In genomic region chr7:44818751-44819235, GRCm38 (mm10) we compare ENCODE assay signal across 8 mouse cellular contexts. TPM values are rescaled to one million over a fixed set of nuclear protein-coding genes. Genes with fewer than 3 reads are reported as not detected.
DNase-seq lines count a peak whose midpoint lies in the region; ATAC-seq and TF ChIP-seq lines count a peak whose summit lies in the region.

No protein-coding gene starts in this region.

- H3K27me3 ChIP-seq in kidney, embryonic 16.5 days (ENCODE audit: insufficient read depth, low read length) = no peaks in the 10 kb centered on the region
- H3K27me3 ChIP-seq in MEL (ENCODE audit: control insufficient read depth in 1 of 2, insufficient read depth in 2 of 2, low read length in 2 of 2) = no peaks in the 10 kb centered on the region
- H3K27me3 ChIP-seq in embryonic facial prominence, embryonic 13.5 days = no peaks in the 10 kb centered on the region
- no peaks in the 10 kb centered on the region for H3K27me3 ChIP-seq in heart, embryonic 15.5 days
- H3K27me3 ChIP-seq in liver, adult 2 months (ENCODE audit: control insufficient read depth, insufficient read depth, low read length) = no peaks in the 10 kb centered on the region
- no peaks in the 10 kb centered on the region for H3K27me3 ChIP-seq in neural tube, embryonic 13.5 days

- H3K4me2 ChIP-seq in kidney, embryonic 16.5 days (replicated peaks; ENCODE audit: low read depth, low read length) = peak overlapping the region; percentile 62
- H3K4me2 ChIP-seq in embryonic facial prominence, embryonic 13.5 days = peak overlapping the region; percentile 73
- peak overlapping the region; percentile 66 for H3K4me2 ChIP-seq in heart, embryonic 15.5 days
- peak overlapping the region; percentile 69 for H3K4me2 ChIP-seq in neural tube, embryonic 13.5 days

- no peak for TF ChIP-seq CTCF in MEL (IDR thresholded peaks at IDR 0.05 in 2 of 3, conservative IDR thresholded peaks at IDR 0.05 in 1 of 3; ENCODE audit: control insufficient read depth in 1 of 3, insufficient read depth in 1 of 3, low read depth in 2 of 3, low read length in 3 of 3, poor library complexity in 1 of 3, severe bottlenecking in 1 of 3)
- no peak for TF ChIP-seq CTCF in liver, adult 2 months (IDR thresholded peaks at IDR 0.05; ENCODE audit: low read depth, low read length)

- TF ChIP-seq RAD21 in MEL (IDR thresholded peaks at IDR 0.05; ENCODE audit: low read depth, low read length) = no peak

- H3K9me3 ChIP-seq in kidney, embryonic 16.5 days (ENCODE audit: low read length) = no peaks in the 10 kb centered on the region
- H3K9me3 ChIP-seq in MEL (replicated peaks; ENCODE audit: insufficient read depth, low read length) = no peaks in the 10 kb centered on the region
- H3K9me3 ChIP-seq in embryonic facial prominence, embryonic 13.5 days = no peaks in the 10 kb centered on the region
- no peaks in the 10 kb centered on the region for H3K9me3 ChIP-seq in heart, embryonic 15.5 days (replicated peaks)
- no peaks in the 10 kb centered on the region for H3K9me3 ChIP-seq in neural tube, embryonic 13.5 days

- TF ChIP-seq POLR2A in MEL (IDR thresholded peaks at IDR 0.05; ENCODE audit: control insufficient read depth in 1 of 2, insufficient read depth in 1 of 2, low read depth in 1 of 2, low read length in 2 of 2, poor library complexity in 1 of 2) = peak; percentile 46 to 56; a peak in 2 of 4 replicates
- TF ChIP-seq POLR2A in liver, adult 2 months (IDR thresholded peaks at IDR 0.05; ENCODE audit: extremely low read depth, insufficient read depth, low read length) = 0 out of 2 replicates have a peak, but pooled peaks have one; percentile 20

- no peak for DNase-seq in kidney, adult 18-20 months
- peak; percentile 82 for DNase-seq in MEL (ENCODE audit: low read depth, low spot score)
- peak; percentile 74 for DNase-seq in liver, adult 2 months (ENCODE audit: extremely low read depth, low read depth, low spot score)

- peaks cover 6% of the 10 kb centered on the region for H3K36me3 ChIP-seq in kidney, embryonic 16.5 days (ENCODE audit: insufficient read depth, low read length)
- peaks cover 16 to 60% of the 10 kb centered on the region in 2 experiments for H3K36me3 ChIP-seq in MEL (ENCODE audit: control insufficient read depth in 1 of 2, insufficient read depth in 2 of 2, low read length in 2 of 2)
- no peaks in the 10 kb centered on the region for H3K36me3 ChIP-seq in embryonic facial prominence, embryonic 13.5 days
- H3K36me3 ChIP-seq in heart, embryonic 15.5 days = no peaks in the 10 kb centered on the region
- H3K36me3 ChIP-seq in liver, adult 2 months (ENCODE audit: control insufficient read depth, insufficient read depth, low read length) = peaks cover 3% of the 10 kb centered on the region; the same call in 1 of the 2 replicates
- H3K36me3 ChIP-seq in neural tube, embryonic 13.5 days = no peaks in the 10 kb centered on the region

- H3K9ac ChIP-seq in kidney, embryonic 16.5 days (replicated peaks; ENCODE audit: low read length) = peak overlapping the region; percentile 48
- peak overlapping the region; percentile 97 for H3K9ac ChIP-seq in MEL (ENCODE audit: control insufficient read depth, low read depth, low read length, poor library complexity, severe bottlenecking)
- peak overlapping the region; percentile 97 for H3K9ac ChIP-seq in embryonic facial prominence, embryonic 13.5 days
- H3K9ac ChIP-seq in heart, embryonic 15.5 days = peak overlapping the region; percentile 38
- peak overlapping the region; percentile 70 for H3K9ac ChIP-seq in liver, adult 2 months (ENCODE audit: low read depth, low read length)
- peak overlapping the region; percentile 58 for H3K9ac ChIP-seq in neural tube, embryonic 13.5 days

- H3K27ac ChIP-seq in kidney, embryonic 16.5 days (ENCODE audit: low read length) = no peak overlapping the region
- H3K27ac ChIP-seq in MEL (ENCODE audit: control insufficient read depth, low read depth, low read length) = peak overlapping the region; percentile 94
- H3K27ac ChIP-seq in embryonic facial prominence, embryonic 13.5 days = peak overlapping the region; percentile 40
- H3K27ac ChIP-seq in heart, embryonic 15.5 days = peak overlapping the region; percentile 37
- peak overlapping the region; percentile 94 for H3K27ac ChIP-seq in liver, adult 2 months (replicated peaks; ENCODE audit: insufficient read depth, low read depth, low read length)
- peak overlapping the region; percentile 46; the same call in 1 of the 2 replicates for H3K27ac ChIP-seq in neural tube, embryonic 13.5 days (replicated peaks)

- no peak for ATAC-seq in kidney, embryonic 16.5 days (ENCODE audit: low FRiP score, low TSS enrichment)
- ATAC-seq in embryonic facial prominence, embryonic 13.5 days (ENCODE audit: insufficient number of reproducible peaks, insufficient read depth, low FRiP score, low TSS enrichment, low read depth) = no peak
- no peak for ATAC-seq in heart, embryonic 15.5 days (replicated peaks; ENCODE audit: insufficient number of reproducible peaks, insufficient read depth, low FRiP score, low read depth)
- no peak for ATAC-seq in neural tube, embryonic 13.5 days (ENCODE audit: low read depth)
- ATAC-seq in megakaryocyte-erythroid progenitor cell, adult 5-6 weeks (replicated peaks; ENCODE audit: low FRiP score, low TSS enrichment, poor library complexity, severe bottlenecking) = no peak

- TF ChIP-seq EP300 in MEL (IDR thresholded peaks at IDR 0.05; ENCODE audit: low read depth in 1 of 2, low read length in 2 of 2) = peak in 1 of 2 experiments; percentile 84; a peak in 2 of 4 replicates

- H3K4me3 ChIP-seq in kidney, embryonic 16.5 days (ENCODE audit: low read length) = peak overlapping the region; percentile 63
- peak overlapping the region; percentile 87 to 94 for H3K4me3 ChIP-seq in MEL (ENCODE audit: control insufficient read depth in 1 of 2, insufficient read depth in 1 of 2, low read depth in 2 of 2, low read length in 2 of 2)
- peak overlapping the region; percentile 73 for H3K4me3 ChIP-seq in embryonic facial prominence, embryonic 13.5 days
- peak overlapping the region; percentile 91 for H3K4me3 ChIP-seq in heart, embryonic 15.5 days
- H3K4me3 ChIP-seq in liver, adult 2 months (ENCODE audit: insufficient read depth, low read depth, low read length) = peak overlapping the region; percentile 25
- H3K4me3 ChIP-seq in neural tube, embryonic 13.5 days = peak overlapping the region; percentile 20; the same call in 1 of the 2 replicates

- peaks cover 82% of the 10 kb centered on the region for H3K79me2 ChIP-seq in MEL (ENCODE audit: control insufficient read depth, insufficient read depth, low read length, poor library complexity)
- peaks cover 30% of the 10 kb centered on the region for H3K79me2 ChIP-seq in liver, adult 2 months (ENCODE audit: control insufficient read depth, insufficient read depth, low read length)

- H3K4me1 ChIP-seq in kidney, embryonic 16.5 days (ENCODE audit: insufficient read depth, low read length) = peaks cover 36% of the 10 kb centered on the region
- H3K4me1 ChIP-seq in MEL (ENCODE audit: control insufficient read depth in 1 of 2, insufficient read depth in 2 of 2, low read length in 2 of 2) = peaks cover 34 to 61% of the 10 kb centered on the region in 2 experiments
- peaks cover 64% of the 10 kb centered on the region for H3K4me1 ChIP-seq in embryonic facial prominence, embryonic 13.5 days
- H3K4me1 ChIP-seq in heart, embryonic 15.5 days (replicated peaks) = peaks cover 63% of the 10 kb centered on the region
- peaks cover 38% of the 10 kb centered on the region for H3K4me1 ChIP-seq in liver, adult 2 months (ENCODE audit: control insufficient read depth, insufficient read depth, low read length)
- H3K4me1 ChIP-seq in neural tube, embryonic 13.5 days (replicated peaks) = peaks cover 56% of the 10 kb centered on the region

- 35% methylated on average over 6 of the region's 6 CpGs for WGBS in kidney, embryonic 16.5 days
- 42% methylated on average over 6 of the region's 6 CpGs for WGBS in embryonic facial prominence, embryonic 13.5 days
- WGBS in heart, embryonic 15.5 days = 32% methylated on average over 6 of the region's 6 CpGs
- WGBS in liver, adult 2 months = 13% methylated on average over 6 of the region's 6 CpGs
- 36% methylated on average over 6 of the region's 6 CpGs for WGBS in neural tube, embryonic 13.5 days

RNA-seq across cellular contexts. Expression of gene Atf5, which starts 2.3 kb away (rescaled TPM):
- polyA plus RNA-seq in kidney, embryonic 16.5 days (2015; fragmentation: Nextera tagmentation; extraction: Ambion mirVana) = 3.5 and 4.3 TPM in 2 replicates
- 17.6 and 19.6 TPM in 2 replicates for total RNA-seq in MEL (2012; rRNA removed)
- 10 to 100 TPM in 1 of 2 experiments, not detected in 1; 95.5 TPM for polyA plus RNA-seq in MEL (2012; ENCODE audit: insufficient read depth in 1 of 2, insufficient read length in 2 of 2, low read depth in 1 of 2, low replicate concordance in 2 of 2, missing spikeins in 1 of 2)
- polyA plus RNA-seq in embryonic facial prominence, embryonic 13.5 days (2015; fragmentation: Nextera tagmentation; extraction: Ambion mirVana) = 6.4 and 6.5 TPM in 2 replicates
- 2.5 TPM in 2 replicates for polyA plus RNA-seq in heart, embryonic 15.5 days (2015; fragmentation: Nextera tagmentation; extraction: Ambion mirVana)
- 22.9 and 43.9 TPM in 2 replicates for total RNA-seq in liver, adult 2 months (2014; rRNA removed)
- 727 and 964 TPM in 2 replicates for polyA plus RNA-seq in liver, adult 2 months (2012; rRNA removed)
- polyA plus RNA-seq in neural tube, embryonic 13.5 days (2015; fragmentation: Nextera tagmentation; extraction: Ambion mirVana) = 4.1 and 4.8 TPM in 2 replicates
- 3.5 and 6.8 TPM in 2 replicates for total RNA-seq in megakaryocyte-erythroid progenitor cell, adult 5-6 weeks (2014; fragmentation: Nextera tagmentation)
- 1.3 and 2.8 TPM in 2 replicates for total RNA-seq in megakaryocyte-erythroid progenitor cell, adult 5-6 weeks (2017)

RNA-seq across cellular contexts. Expression of gene Il4i1, which starts 2.6 kb away (rescaled TPM):
- 1.1 and 1.5 TPM in 2 replicates for polyA plus RNA-seq in kidney, embryonic 16.5 days (2015; fragmentation: Nextera tagmentation; extraction: Ambion mirVana)
- total RNA-seq in MEL (2012; rRNA removed) = 0.73 and 0.92 TPM in 2 replicates
- polyA plus RNA-seq in MEL (2012; ENCODE audit: insufficient read depth in 1 of 2, insufficient read length in 2 of 2, low read depth in 1 of 2, low replicate concordance in 2 of 2, missing spikeins in 1 of 2) = under 1 TPM in 1 of 2 experiments, not detected in 1; 0.54 TPM
- 1.7 and 2.2 TPM in 2 replicates for polyA plus RNA-seq in embryonic facial prominence, embryonic 13.5 days (2015; fragmentation: Nextera tagmentation; extraction: Ambion mirVana)
- polyA plus RNA-seq in heart, embryonic 15.5 days (2015; fragmentation: Nextera tagmentation; extraction: Ambion mirVana) = 1.1 and 3.2 TPM in 2 replicates
- 0.60 and 0.65 TPM in 2 replicates for total RNA-seq in liver, adult 2 months (2014; rRNA removed)
- 0.85 and 1.7 TPM in 2 replicates for polyA plus RNA-seq in liver, adult 2 months (2012; rRNA removed)
- polyA plus RNA-seq in neural tube, embryonic 13.5 days (2015; fragmentation: Nextera tagmentation; extraction: Ambion mirVana) = 1.1 and 2.0 TPM in 2 replicates
- total RNA-seq in megakaryocyte-erythroid progenitor cell, adult 5-6 weeks (2014; fragmentation: Nextera tagmentation) = 2.5 and 6.5 TPM in 2 replicates
- total RNA-seq in megakaryocyte-erythroid progenitor cell, adult 5-6 weeks (2017) = 0.76 and 1.7 TPM in 2 replicates

RNA-seq across cellular contexts. Expression of gene Nup62, which starts 2.9 kb away (rescaled TPM):
- polyA plus RNA-seq in kidney, embryonic 16.5 days (2015; fragmentation: Nextera tagmentation; extraction: Ambion mirVana) = 99.9 and 105 TPM in 2 replicates
- total RNA-seq in MEL (2012; rRNA removed) = 136 and 137 TPM in 2 replicates
- polyA plus RNA-seq in MEL (2012; ENCODE audit: insufficient read depth in 1 of 2, insufficient read length in 2 of 2, low read depth in 1 of 2, low replicate concordance in 2 of 2, missing spikeins in 1 of 2) = 100 to 1,000 TPM in 1 of 2 experiments, not detected in 1; 235 TPM
- polyA plus RNA-seq in embryonic facial prominence, embryonic 13.5 days (2015; fragmentation: Nextera tagmentation; extraction: Ambion mirVana) = 93.5 and 100 TPM in 2 replicates
- 57.2 and 77.3 TPM in 2 replicates for polyA plus RNA-seq in heart, embryonic 15.5 days (2015; fragmentation: Nextera tagmentation; extraction: Ambion mirVana)
- total RNA-seq in liver, adult 2 months (2014; rRNA removed) = 4.0 and 5.4 TPM in 2 replicates
- 20.4 and 20.6 TPM in 2 replicates for polyA plus RNA-seq in liver, adult 2 months (2012; rRNA removed)
- 51.0 and 53.0 TPM in 2 replicates for polyA plus RNA-seq in neural tube, embryonic 13.5 days (2015; fragmentation: Nextera tagmentation; extraction: Ambion mirVana)
- 103 and 109 TPM in 2 replicates for total RNA-seq in megakaryocyte-erythroid progenitor cell, adult 5-6 weeks (2014; fragmentation: Nextera tagmentation)
- 167 and 183 TPM in 2 replicates for total RNA-seq in megakaryocyte-erythroid progenitor cell, adult 5-6 weeks (2017)

RNA-seq across cellular contexts. Expression of gene Akt1s1, which starts 30.0 kb away (rescaled TPM):
- polyA plus RNA-seq in kidney, embryonic 16.5 days (2015; fragmentation: Nextera tagmentation; extraction: Ambion mirVana) = 117 and 126 TPM in 2 replicates
- 32.0 and 37.3 TPM in 2 replicates for total RNA-seq in MEL (2012; rRNA removed)
- 10 to 100 TPM in 1 of 2 experiments, not detected in 1; 71.8 TPM for polyA plus RNA-seq in MEL (2012; ENCODE audit: insufficient read depth in 1 of 2, insufficient read length in 2 of 2, low read depth in 1 of 2, low replicate concordance in 2 of 2, missing spikeins in 1 of 2)
- polyA plus RNA-seq in embryonic facial prominence, embryonic 13.5 days (2015; fragmentation: Nextera tagmentation; extraction: Ambion mirVana) = 104 and 110 TPM in 2 replicates
- 91.7 and 97.8 TPM in 2 replicates for polyA plus RNA-seq in heart, embryonic 15.5 days (2015; fragmentation: Nextera tagmentation; extraction: Ambion mirVana)
- total RNA-seq in liver, adult 2 months (2014; rRNA removed) = 23.9 and 35.4 TPM in 2 replicates
- 93.9 and 106 TPM in 2 replicates for polyA plus RNA-seq in liver, adult 2 months (2012; rRNA removed)
- 89.7 and 99.0 TPM in 2 replicates for polyA plus RNA-seq in neural tube, embryonic 13.5 days (2015; fragmentation: Nextera tagmentation; extraction: Ambion mirVana)
- 21.1 and 23.7 TPM in 2 replicates for total RNA-seq in megakaryocyte-erythroid progenitor cell, adult 5-6 weeks (2014; fragmentation: Nextera tagmentation)
- 19.2 and 24.5 TPM in 2 replicates for total RNA-seq in megakaryocyte-erythroid progenitor cell, adult 5-6 weeks (2017)

RNA-seq across cellular contexts. Expression of gene Tbc1d17, which starts 30.1 kb away (rescaled TPM):
- polyA plus RNA-seq in kidney, embryonic 16.5 days (2015; fragmentation: Nextera tagmentation; extraction: Ambion mirVana) = 93.9 and 94.9 TPM in 2 replicates
- total RNA-seq in MEL (2012; rRNA removed) = 16.7 and 16.9 TPM in 2 replicates
- 10 to 100 TPM in 1 of 2 experiments, not detected in 1; 29.5 TPM for polyA plus RNA-seq in MEL (2012; ENCODE audit: insufficient read depth in 1 of 2, insufficient read length in 2 of 2, low read depth in 1 of 2, low replicate concordance in 2 of 2, missing spikeins in 1 of 2)
- 83.1 and 91.0 TPM in 2 replicates for polyA plus RNA-seq in embryonic facial prominence, embryonic 13.5 days (2015; fragmentation: Nextera tagmentation; extraction: Ambion mirVana)
- 53.2 and 63.4 TPM in 2 replicates for polyA plus RNA-seq in heart, embryonic 15.5 days (2015; fragmentation: Nextera tagmentation; extraction: Ambion mirVana)
- total RNA-seq in liver, adult 2 months (2014; rRNA removed) = 20.2 and 31.5 TPM in 2 replicates
- 81.1 and 91.6 TPM in 2 replicates for polyA plus RNA-seq in liver, adult 2 months (2012; rRNA removed)
- polyA plus RNA-seq in neural tube, embryonic 13.5 days (2015; fragmentation: Nextera tagmentation; extraction: Ambion mirVana) = 94.0 and 101 TPM in 2 replicates
- total RNA-seq in megakaryocyte-erythroid progenitor cell, adult 5-6 weeks (2014; fragmentation: Nextera tagmentation) = 26.7 and 61.9 TPM in 2 replicates
- total RNA-seq in megakaryocyte-erythroid progenitor cell, adult 5-6 weeks (2017) = 13.7 and 49.6 TPM in 2 replicates

Comparison
In these comparisons a context has a peak if more than half of its experiments do, and no peak if none do; other contexts are left out.
1. H3K4me3 ChIP-seq: peak in every context shown above with its lines; median percentile 91 in heart, embryonic 15.5 days; 90 in MEL; 73 in embryonic facial prominence, embryonic 13.5 days; 63 in kidney, embryonic 16.5 days; 25 in liver, adult 2 months; 20 in neural tube, embryonic 13.5 days.
2. H3K9ac ChIP-seq: peak in every context shown above with its lines; median percentile 97 in MEL; 97 in embryonic facial prominence, embryonic 13.5 days; 70 in liver, adult 2 months; 58 in neural tube, embryonic 13.5 days; 48 in kidney, embryonic 16.5 days; 38 in heart, embryonic 15.5 days.